In the genomic region with DNA sequence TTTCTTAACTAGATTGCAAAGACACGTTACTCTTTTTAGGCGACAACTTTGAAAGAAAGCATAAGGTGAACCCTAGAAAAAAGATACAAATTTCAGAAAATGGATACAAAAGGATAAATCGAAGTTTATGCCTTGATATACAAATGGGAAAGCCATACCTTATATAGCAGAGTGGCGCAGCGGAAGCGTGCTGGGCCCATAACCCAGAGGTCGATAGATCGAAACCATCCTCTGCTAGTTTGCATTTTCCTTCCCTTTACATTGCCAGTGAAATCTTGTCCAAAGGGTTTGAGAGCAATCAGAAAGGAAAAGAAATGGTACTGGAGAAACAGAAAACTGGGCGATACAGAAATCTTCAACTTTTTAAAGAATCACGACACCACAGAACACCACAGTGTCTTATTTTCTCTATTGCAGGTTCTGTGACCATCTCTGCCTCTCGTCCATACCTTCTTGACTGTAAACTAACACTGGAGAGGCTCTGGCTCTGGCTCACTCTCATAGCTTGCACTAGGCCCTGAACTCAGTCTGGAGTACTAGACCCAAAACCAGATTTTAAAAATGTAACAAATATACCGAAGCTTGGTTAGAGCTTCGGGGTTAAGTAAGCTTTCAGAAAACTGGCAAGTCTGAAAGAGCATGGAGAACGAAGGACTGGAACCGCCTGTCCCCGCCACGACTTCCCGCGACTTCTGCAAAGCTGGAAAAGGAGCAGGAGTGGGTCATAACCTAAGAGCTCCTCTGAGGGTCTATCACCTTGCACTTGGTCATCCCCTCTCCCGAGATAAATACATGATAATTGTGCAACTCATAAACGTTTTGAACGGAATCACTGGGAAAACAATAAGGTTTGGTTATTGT, we compare ENCODE assay signal across 8 mouse cellular contexts. TPM values are rescaled to one million over a fixed set of nuclear protein-coding genes. Genes with fewer than 3 reads are reported as not detected.
DNase-seq lines count a peak whose midpoint lies in the region; ATAC-seq and TF ChIP-seq lines count a peak whose summit lies in the region.

No protein-coding gene starts in this region.

- no peak for TF ChIP-seq RAD21 in CH12.LX (IDR thresholded peaks at IDR 0.05; ENCODE audit: low read depth, low read length)

- no peaks in the 10 kb centered on the region for H3K36me3 ChIP-seq in CH12.LX (replicated peaks in 1 of 2; ENCODE audit: control insufficient read depth in 1 of 2, insufficient read depth in 1 of 2, low read length in 1 of 2)
- H3K36me3 ChIP-seq in embryonic facial prominence, embryonic 15.5 days, result no peaks in the 10 kb centered on the region
- H3K36me3 ChIP-seq in liver, embryonic 12.5 days, result no peaks in the 10 kb centered on the region

- peak; percentile 10 for DNase-seq in heart, adult 11 months
- no peak for DNase-seq in heart, postnatal 10 days
- DNase-seq in CH12.LX (ENCODE audit: extremely low read depth), result peak; percentile 84
- no peak for DNase-seq in right cerebral cortex, postnatal 4 days
- no peak for DNase-seq in kidney, adult 18-20 months
- no peak for DNase-seq in lung, postnatal 36 days

- no peaks in the 10 kb centered on the region for H3K79me2 ChIP-seq in CH12.LX (replicated peaks; ENCODE audit: control insufficient read depth, extremely low read depth, insufficient read depth, poor library complexity, severe bottlenecking)

- TF ChIP-seq EP300 in CH12.LX (IDR thresholded peaks at IDR 0.05; ENCODE audit: low read length), result no peak

- peaks cover 13% of the 10 kb centered on the region for H3K27me3 ChIP-seq in CH12.LX (replicated peaks)
- H3K27me3 ChIP-seq in embryonic facial prominence, embryonic 15.5 days, result no peaks in the 10 kb centered on the region
- no peaks in the 10 kb centered on the region; the same call in 1 of the 2 replicates for H3K27me3 ChIP-seq in liver, embryonic 12.5 days (replicated peaks)

- H3K4me2 ChIP-seq in CH12.LX (ENCODE audit: insufficient read depth, low read depth, poor library complexity, severe bottlenecking), result peak overlapping the region; percentile 60
- H3K4me2 ChIP-seq in embryonic facial prominence, embryonic 15.5 days (replicated peaks), result peak overlapping the region; percentile 30
- H3K4me2 ChIP-seq in liver, embryonic 12.5 days, result peak overlapping the region; percentile 79

- TF ChIP-seq CTCF in CH12.LX (conservative IDR thresholded peaks at IDR 0.05 in 1 of 2, IDR thresholded peaks at IDR 0.05 in 1 of 2; ENCODE audit: low read depth in 2 of 2, low read length in 2 of 2), result no peak

- TF ChIP-seq POLR2A in CH12.LX (IDR thresholded peaks at IDR 0.05; ENCODE audit: low read depth, low read length), result no peak

- in situ Hi-C loops in CH12.LX (cut with MboI; ENCODE audit: low pct_ligation_motif_present, low pct_unique_long_range_greater_than_20kb, low sequenced_read_pairs), result no loop called here

- 19% methylated on average over 22 of the region's 22 CpGs for WGBS in embryonic facial prominence, embryonic 15.5 days
- 2% methylated on average over 22 of the region's 22 CpGs for WGBS in liver, embryonic 12.5 days (ENCODE audit: insufficient replicate concordance)

- H3K9ac ChIP-seq in CH12.LX (ENCODE audit: insufficient read depth, low read depth), result peak overlapping the region; percentile 33; the same call in 1 of the 2 replicates
- H3K9ac ChIP-seq in embryonic facial prominence, embryonic 15.5 days, result no peak overlapping the region
- H3K9ac ChIP-seq in liver, embryonic 12.5 days, result peak overlapping the region; percentile 63

- dilution Hi-C loops in CH12.LX (cut with MboI; ENCODE audit: extremely low pct_ligation_motif_present, extremely low pct_unique_long_range_greater_than_20kb, low sequenced_read_pairs), result no loop called here

- peaks cover 0 to 16% of the 10 kb centered on the region in 2 experiments; a peak in 2 of 4 replicates for H3K4me1 ChIP-seq in CH12.LX (ENCODE audit: control insufficient read depth in 1 of 2, insufficient read depth in 2 of 2)
- H3K4me1 ChIP-seq in embryonic facial prominence, embryonic 15.5 days, result 0 out of 2 replicates have a peak, but pooled peaks cover 3% of the 10 kb centered on the region
- H3K4me1 ChIP-seq in liver, embryonic 12.5 days, result peaks cover 56% of the 10 kb centered on the region

- H3K4me3 ChIP-seq in CH12.LX (replicated peaks in 1 of 3; ENCODE audit: low read depth in 2 of 3, low read length in 2 of 3, poor library complexity in 1 of 3), result peak overlapping the region; percentile 39 to 52 (median 45)
- peak overlapping the region; percentile 12 for H3K4me3 ChIP-seq in embryonic facial prominence, embryonic 15.5 days (replicated peaks)
- H3K4me3 ChIP-seq in liver, embryonic 12.5 days, result peak overlapping the region; percentile 61

- no peak overlapping the region for H3K27ac ChIP-seq in CH12.LX (ENCODE audit: insufficient read depth, low read depth)
- H3K27ac ChIP-seq in embryonic facial prominence, embryonic 15.5 days (replicated peaks), result no peak overlapping the region
- peak overlapping the region; percentile 37; the same call in 1 of the 2 replicates for H3K27ac ChIP-seq in liver, embryonic 12.5 days

- H3K9me3 ChIP-seq in CH12.LX (replicated peaks; ENCODE audit: low read length), result no peaks in the 10 kb centered on the region
- no peaks in the 10 kb centered on the region for H3K9me3 ChIP-seq in embryonic facial prominence, embryonic 15.5 days (replicated peaks)
- no peaks in the 10 kb centered on the region for H3K9me3 ChIP-seq in liver, embryonic 12.5 days (replicated peaks)

- intact Hi-C loops in heart, postnatal 10 days (cut with DNase I), result no loop called here

- ATAC-seq in embryonic facial prominence, embryonic 15.5 days (ENCODE audit: insufficient number of reproducible peaks, low FRiP score, low TSS enrichment, low read depth), result no peak
- ATAC-seq in liver, embryonic 12.5 days, result peak; percentile 83

TF ChIP-seq in CH12.LX, 34 proteins besides CTCF, POLR2A, EP300 and RAD21:
- TF ChIP-seq KAT2A (IDR thresholded peaks at IDR 0.05; ENCODE audit: insufficient replicate concordance, low read length), result no peak
- TF ChIP-seq TBP (conservative IDR thresholded peaks at IDR 0.05; ENCODE audit: low read depth, low read length), result peak; percentile 100
- no peak for TF ChIP-seq ZMIZ1 (IDR thresholded peaks at IDR 0.05; ENCODE audit: low read depth, low read length)
- no peak for TF ChIP-seq MYC (IDR thresholded peaks at IDR 0.05; ENCODE audit: low read depth, low read length)
- TF ChIP-seq HCFC1 (IDR thresholded peaks at IDR 0.05; ENCODE audit: low read depth, low read length), result no peak
- TF ChIP-seq BHLHE40 (IDR thresholded peaks at IDR 0.05; ENCODE audit: low read depth, low read length), result no peak
- no peak for TF ChIP-seq GABPA (IDR thresholded peaks at IDR 0.05; ENCODE audit: insufficient replicate concordance, low read depth, low read length)
- TF ChIP-seq ELF1 (IDR thresholded peaks at IDR 0.05; ENCODE audit: low read depth, low read length), result peak; percentile 92
- no peak for TF ChIP-seq USF2 (conservative IDR thresholded peaks at IDR 0.05; ENCODE audit: low read depth, low read length)
- TF ChIP-seq IRF4 (IDR thresholded peaks at IDR 0.05; ENCODE audit: low read depth, low read length), result 0 out of 2 replicates have a peak, but pooled peaks have one; percentile 30
- no peak for TF ChIP-seq ZC3H11A (IDR thresholded peaks at IDR 0.05; ENCODE audit: low read depth, low read length)
- TF ChIP-seq MAZ (IDR thresholded peaks at IDR 0.05; ENCODE audit: low read depth, low read length), result no peak
- TF ChIP-seq ZNF384 (IDR thresholded peaks at IDR 0.05; ENCODE audit: low read depth, low read length), result no peak
- TF ChIP-seq SIN3A (IDR thresholded peaks at IDR 0.05; ENCODE audit: low read length), result no peak
- TF ChIP-seq MXI1 (IDR thresholded peaks at IDR 0.05; ENCODE audit: low read depth, low read length), result no peak
- no peak for TF ChIP-seq CHD1 (IDR thresholded peaks at IDR 0.05; ENCODE audit: low read depth, low read length)
- TF ChIP-seq TCF12 (IDR thresholded peaks at IDR 0.05; ENCODE audit: low read depth, low read length), result no peak
- no peak for TF ChIP-seq ZKSCAN1 (IDR thresholded peaks at IDR 0.05; ENCODE audit: borderline replicate concordance, low read depth, low read length)
- TF ChIP-seq NELFE (IDR thresholded peaks at IDR 0.05; ENCODE audit: low read depth, low read length), result no peak
- TF ChIP-seq MAFK (IDR thresholded peaks at IDR 0.05; ENCODE audit: insufficient replicate concordance, low read length), result peak; percentile 94
- no peak for TF ChIP-seq MAX (IDR thresholded peaks at IDR 0.05; ENCODE audit: low read length)
- TF ChIP-seq NRF1 (IDR thresholded peaks at IDR 0.05; ENCODE audit: low read depth, low read length), result peak; percentile 48; the same call in 1 of the 2 replicates
- TF ChIP-seq SMC3 (IDR thresholded peaks at IDR 0.05; ENCODE audit: low read depth, low read length), result no peak
- TF ChIP-seq UBTF (IDR thresholded peaks at IDR 0.05; ENCODE audit: low read depth, low read length), result no peak
- no peak for TF ChIP-seq RCOR1 (conservative IDR thresholded peaks at IDR 0.05; ENCODE audit: low read depth, low read length)
- TF ChIP-seq USF1 (IDR thresholded peaks at IDR 0.05; ENCODE audit: low read depth, low read length), result no peak

RNA-seq across cellular contexts. Expression of a gene that starts 37.7 kb away (rescaled TPM):
- 1 to 10 TPM; 1.4 to 1.9 TPM for total RNA-seq in heart, postnatal 10 days (2021)
- 2.3 and 3.1 TPM in 2 replicates for total RNA-seq in CH12.LX (2012; rRNA removed)
- total RNA-seq in CH12.LX (2014; rRNA removed), result 2.0 and 3.3 TPM in 2 replicates
- polyA plus RNA-seq in CH12.LX (2012; ENCODE audit: insufficient read length, low read depth), result 0.79 and 0.80 TPM in 2 replicates
- 7.7 and 9.0 TPM in 2 replicates for polyA plus RNA-seq in embryonic facial prominence, embryonic 15.5 days (2015; fragmentation: Nextera tagmentation; extraction: Ambion mirVana)
- 1.9 and 2.5 TPM in 2 replicates for polyA plus RNA-seq in liver, embryonic 12.5 days (2016; fragmentation: Nextera tagmentation; extraction: Ambion mirVana)

Comparison
In these comparisons a context has a peak if more than half of its experiments do, and no peak if none do; other contexts are left out.
1. DNase-seq: peak in heart, adult 11 months (single experiment) and CH12.LX (single experiment); none in heart, postnatal 10 days (0 of 2), right cerebral cortex, postnatal 4 days (single experiment), kidney, adult 18-20 months (single experiment) and lung, postnatal 36 days (single experiment).
2. Peak in every context shown above with its lines, with median percentiles within 50 percentile points of each other: H3K4me2 ChIP-seq and H3K4me3 ChIP-seq.